14 mouse cellular contexts compared by ENCODE assay signal in the genomic region with DNA sequence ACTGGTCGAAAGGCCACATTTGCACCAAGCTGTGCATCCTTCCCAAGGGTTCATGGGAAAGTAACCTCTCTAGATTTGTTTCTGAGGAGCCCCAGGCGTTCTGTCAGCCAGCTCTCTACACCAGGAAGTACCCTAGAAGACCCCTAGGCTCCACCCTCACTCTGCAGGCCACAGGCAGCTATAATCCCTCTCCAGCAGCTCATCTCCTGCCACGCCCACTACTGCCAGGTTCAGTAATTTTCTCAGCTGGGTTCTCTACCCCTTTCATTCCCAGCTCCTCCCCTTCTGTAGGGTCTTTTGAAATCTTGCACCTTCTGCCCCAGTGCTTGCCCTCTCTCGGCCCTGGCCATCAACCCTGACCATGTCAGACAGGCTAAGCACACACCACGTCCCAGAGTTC. TPM values are rescaled to one million over a fixed set of nuclear protein-coding genes. Genes with fewer than 3 reads are reported as not detected.
"Had no signal": no experiment of that assay in that cellular context is flagged by ENCODE, and none has a peak within 500 bp of the region (broad histone marks: within the 10 kb centered on the region; RNA-seq: fewer than 3 reads in every experiment).

No protein-coding gene starts in this region.

- ATAC-seq: intestine, embryonic 16.5 days; liver, embryonic 12.5 days had no signal

- DNase-seq: kidney, adult 8-10 months; kidney, postnatal 25 days; layer of hippocampus, adult 9-11 months; layer of hippocampus, postnatal 36 days; midbrain, embryonic 14.5 days; right cerebral cortex, adult 18-20 months; right cerebral cortex, postnatal 25 days; thymus, postnatal 4 days had no signal

- H3K4me2 ChIP-seq: limb, embryonic 15.5 days; liver, embryonic 12.5 days; neural tube, embryonic 13.5 days had no signal

- H3K9me3 ChIP-seq: limb, embryonic 15.5 days; liver, embryonic 12.5 days; neural tube, embryonic 13.5 days had no signal

- H3K36me3 ChIP-seq: limb, embryonic 15.5 days; liver, embryonic 12.5 days; neural tube, embryonic 13.5 days had no signal

- H3K9ac ChIP-seq: limb, embryonic 15.5 days; liver, embryonic 12.5 days; neural tube, embryonic 13.5 days had no signal

- H3K27ac ChIP-seq: limb, embryonic 15.5 days; liver, embryonic 12.5 days; neural tube, embryonic 13.5 days; stomach, postnatal 0 days had no signal

- H3K4me3 ChIP-seq: limb, embryonic 15.5 days; liver, embryonic 12.5 days; neural tube, embryonic 13.5 days had no signal

RNA-seq across cellular contexts. Expression of a gene that starts 2.4 kb away (rescaled TPM):
- total RNA-seq: megakaryocyte-erythroid progenitor cell, adult 5-6 weeks had no signal
